Mouse (Mus musculus) ES-Bruce4 (cell line): ENCODE measurements at regions not wholly inside any gene's neighbourhood (a gene's known extent, or its start where the extent isn't known, plus 50 kb on each side); places are given as distances from the start of the nearest gene placed in this dataset.
"Not testable (repeated sequence)": the region's sequence is repeated elsewhere in the genome, so short reads cannot be mapped to it uniquely, and the experiment has no call there.

ENCODE experiments used
- H3K27ac ChIP-seq: 2 replicates; pipeline ENCODE4 v1.5.1; 2012; ENCODE audit warnings: low read length, inconsistent platforms; ENCODE audit not compliant: insufficient read depth
- H3K27me3 ChIP-seq: 2 replicates; pipeline ENCODE4 v1.6.1; 2012; ENCODE audit warnings: mild to moderate bottlenecking, low read length, inconsistent platforms; ENCODE audit not compliant: control insufficient read depth, poor library complexity, insufficient read depth, severe bottlenecking
- H3K36me3 ChIP-seq: 2 replicates; pipeline ENCODE4 v1.6.1; 2012; ENCODE audit warnings: inconsistent platforms, mild to moderate bottlenecking, low read length, moderate library complexity; ENCODE audit not compliant: control insufficient read depth, poor library complexity, insufficient read depth, severe bottlenecking
- H3K4me1 ChIP-seq: one replicate; pipeline ENCODE4 v1.8.1; 2011; ENCODE audit warnings: low read length; ENCODE audit not compliant: control insufficient read depth, insufficient read depth
- H3K4me3 ChIP-seq: 2 replicates; pipeline ENCODE4 v1.5.1; 2011; ENCODE audit warnings: low read depth, mild to moderate bottlenecking, low read length
- H3K9ac ChIP-seq: 2 replicates; pipeline ENCODE4 v1.6.1; 2012; ENCODE audit warnings: low read depth, mild to moderate bottlenecking, inconsistent platforms; ENCODE audit not compliant: poor library complexity, severe bottlenecking
- H3K9me3 ChIP-seq: replicated peaks from 2 replicates; pipeline ENCODE4 v1.6.1; 2012; ENCODE audit warnings: mild to moderate bottlenecking, low read length, inconsistent platforms; ENCODE audit not compliant: control insufficient read depth, poor library complexity, insufficient read depth, severe bottlenecking
- CTCF ChIP-seq: IDR thresholded peaks from one replicate; pipeline ENCODE4 v1.8.1; 2011; ENCODE audit warnings: low read depth, low read length
- EP300 ChIP-seq: IDR thresholded peaks from 2 replicates; pipeline ENCODE4 v1.6.1; 2011; ENCODE audit warnings: low read depth, low read length; ENCODE audit not compliant: insufficient read depth
- POLR2A ChIP-seq: IDR thresholded peaks from one replicate; pipeline ENCODE4 v1.8.1; 2011; ENCODE audit warnings: low read length; ENCODE audit not compliant: insufficient read depth

DNA sequence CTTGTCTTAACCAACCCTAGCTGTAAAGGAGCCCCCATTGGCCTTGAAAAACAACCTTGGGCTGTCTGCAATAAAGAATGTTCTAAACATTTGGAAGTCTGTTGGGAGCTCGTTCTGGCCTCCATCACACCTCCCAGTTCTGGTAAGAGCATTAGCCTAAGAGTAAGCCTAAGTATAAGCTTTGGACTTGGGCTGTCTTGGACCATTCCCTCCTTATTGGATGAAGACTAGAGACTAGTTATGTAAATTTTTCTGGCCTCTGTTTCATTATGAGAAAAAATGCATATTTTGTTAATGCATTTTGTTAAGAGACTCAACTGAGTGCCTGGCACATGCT, 140.5 kb upstream of the Tmc3 start:
- Histone ChIP-seq H3K27me3 (no peaks in the 10 kb centered on the region), H3K4me1 (no peaks in the 10 kb centered on the region), H3K9me3 (no peaks in the 10 kb centered on the region), H3K27ac (no peak overlapping the region), H3K36me3 (no peaks in the 10 kb centered on the region), H3K4me3 (no peak overlapping the region), H3K9ac (no peak overlapping the region)
- TF ChIP-seq POLR2A (no peak), CTCF (no peak), EP300 (no peak)

DNA sequence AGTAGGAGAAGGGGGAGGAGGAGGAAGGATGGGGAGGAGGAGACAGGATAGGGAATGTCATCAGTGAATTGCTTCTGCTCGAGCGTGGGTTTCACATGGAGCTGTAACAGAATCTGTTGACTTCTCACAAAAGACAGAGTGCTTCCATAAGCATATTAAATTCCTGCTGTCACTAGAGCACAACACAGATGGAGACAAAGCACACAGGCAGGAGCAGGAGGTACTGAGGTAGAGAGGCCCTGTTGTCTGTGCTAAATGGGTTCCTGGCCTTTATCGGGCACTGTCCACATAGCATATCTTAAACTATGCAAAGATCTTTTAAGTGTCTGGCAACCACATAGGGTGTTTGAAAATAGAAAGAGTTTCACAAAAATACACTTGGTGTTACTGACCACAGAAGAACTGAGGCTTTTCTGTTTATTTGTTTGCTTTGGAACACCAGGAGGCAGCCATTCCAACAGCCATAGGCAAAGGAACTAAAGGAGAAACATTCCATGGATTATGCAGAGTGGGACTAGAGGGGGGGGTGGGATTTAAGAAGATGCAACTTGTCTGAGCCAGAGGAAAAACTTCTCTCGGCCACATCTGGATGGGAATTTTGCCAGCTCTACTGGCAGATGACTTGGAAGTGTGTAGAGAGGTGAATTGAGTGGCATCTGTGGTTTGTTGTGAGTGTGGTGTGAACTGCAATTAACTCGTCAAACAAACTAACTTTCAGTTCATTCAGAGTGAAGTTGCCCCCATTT, 139.4 kb upstream of the Tmc3 start:
- no peak overlapping the region for H3K4me3 ChIP-seq
- H3K36me3 ChIP-seq, result no peaks in the 10 kb centered on the region
- no peaks in the 10 kb centered on the region for H3K27me3 ChIP-seq
- H3K9ac ChIP-seq, result no peak overlapping the region
- no peaks in the 10 kb centered on the region for H3K9me3 ChIP-seq
- H3K27ac ChIP-seq, result no peak overlapping the region
- TF ChIP-seq EP300, result no peak
- no peak for TF ChIP-seq CTCF
- TF ChIP-seq POLR2A, result no peak
- no peaks in the 10 kb centered on the region for H3K4me1 ChIP-seq

GRCm38 (mm10) chr7:83450346-83450745, 134.4 kb upstream of the Tmc3 start:
- H3K9me3 ChIP-seq, result no peaks in the 10 kb centered on the region
- H3K36me3 ChIP-seq, result no peaks in the 10 kb centered on the region
- H3K27me3 ChIP-seq, result no peaks in the 10 kb centered on the region
- no peak overlapping the region for H3K27ac ChIP-seq
- H3K4me1 ChIP-seq, result no peaks in the 10 kb centered on the region
- H3K9ac ChIP-seq, result no peak overlapping the region
- no peak overlapping the region for H3K4me3 ChIP-seq
- TF ChIP-seq EP300, result no peak

DNA sequence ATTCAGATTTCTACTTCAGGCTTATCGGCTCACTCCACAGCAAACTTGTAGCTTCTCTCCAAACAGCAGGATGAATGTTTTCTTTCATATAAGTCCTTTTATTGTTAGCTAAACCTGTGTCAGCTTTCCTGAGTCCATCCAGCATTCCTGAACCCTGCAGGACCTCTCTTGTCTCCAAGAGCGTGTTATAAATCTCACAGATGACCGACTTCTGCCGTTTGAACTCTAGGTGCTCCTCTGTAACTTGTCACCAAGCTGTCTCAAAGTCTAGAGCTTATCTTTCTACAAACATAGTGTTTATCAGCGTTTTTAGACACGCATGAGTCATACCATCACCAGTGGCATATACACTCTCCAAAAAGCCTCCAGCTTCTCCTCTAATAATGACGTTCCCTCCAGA, 132.4 kb upstream of the Tmc3 start:
- TF ChIP-seq EP300 (no peak), POLR2A (no peak), CTCF (no peak)
- H3K27me3 ChIP-seq, result no peaks in the 10 kb centered on the region
- H3K9ac ChIP-seq, result no peak overlapping the region
- H3K27ac ChIP-seq, result no peak overlapping the region
- H3K9me3 ChIP-seq, result no peaks in the 10 kb centered on the region
- no peaks in the 10 kb centered on the region for H3K36me3 ChIP-seq
- H3K4me1 ChIP-seq, result no peaks in the 10 kb centered on the region
- H3K4me3 ChIP-seq, result no peak overlapping the region

GRCm38 (mm10) chr7:83459520-83459919, 125.2 kb upstream of the Tmc3 start:
- Histone ChIP-seq H3K9ac (no peak overlapping the region), H3K9me3 (no peaks in the 10 kb centered on the region), H3K4me1 (no peaks in the 10 kb centered on the region), H3K4me3 (no peak overlapping the region), H3K36me3 (no peaks in the 10 kb centered on the region), H3K27ac (no peak overlapping the region), H3K27me3 (no peaks in the 10 kb centered on the region)
- TF ChIP-seq EP300 (no peak), POLR2A (no peak), CTCF (no peak)

DNA sequence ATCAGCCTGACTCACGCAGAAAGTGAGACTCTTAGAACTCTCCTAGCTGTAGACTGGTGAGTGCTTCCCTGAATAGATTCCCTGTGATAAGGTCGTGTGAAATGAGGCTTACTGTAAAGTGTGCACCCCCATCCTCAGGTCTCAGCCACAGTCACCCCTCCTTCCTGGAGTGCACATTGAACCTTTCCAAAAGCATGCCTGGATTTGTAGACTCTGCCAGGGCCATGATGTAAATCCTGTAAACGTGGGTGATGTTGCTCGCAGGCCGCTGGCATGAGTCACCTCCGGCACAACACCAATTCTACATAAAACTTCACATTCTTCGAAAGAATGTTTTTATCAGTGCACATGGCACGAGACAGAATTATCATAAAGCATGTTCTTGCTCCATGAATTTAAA, 117.7 kb upstream of the Tmc3 start:
- Histone ChIP-seq H3K27ac (no peak overlapping the region), H3K27me3 (no peaks in the 10 kb centered on the region), H3K36me3 (no peaks in the 10 kb centered on the region), H3K4me1 (no peaks in the 10 kb centered on the region), H3K4me3 (no peak overlapping the region), H3K9ac (no peak overlapping the region), H3K9me3 (no peaks in the 10 kb centered on the region)
- TF ChIP-seq CTCF (no peak), EP300 (no peak), POLR2A (no peak)

DNA sequence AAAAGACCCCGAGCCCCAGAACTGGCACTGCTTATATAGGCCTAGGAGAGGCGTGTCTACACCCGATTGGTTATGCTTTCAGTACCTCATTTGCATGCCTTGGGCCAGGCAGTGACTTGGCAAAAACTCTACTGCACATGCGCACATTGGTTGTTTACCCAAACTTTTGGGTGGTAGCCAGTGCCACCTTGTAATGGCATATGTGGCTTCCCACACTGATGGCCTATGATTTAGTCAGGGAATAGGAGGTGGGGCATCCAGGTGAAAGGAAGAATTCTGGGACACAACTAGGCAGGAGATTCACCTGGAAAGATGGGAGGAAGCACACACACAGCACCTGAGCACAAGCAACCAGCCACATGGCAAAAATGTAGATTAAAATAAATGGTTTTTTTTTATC, 114.9 kb upstream of the Tmc3 start:
- H3K27me3 ChIP-seq, H3K36me3 ChIP-seq, H3K9ac ChIP-seq, H3K4me1 ChIP-seq, H3K27ac ChIP-seq, H3K9me3 ChIP-seq, H3K4me3 ChIP-seq: not testable (repeated sequence)
